Mouse (Mus musculus) limb, embryonic 12.5 days (tissue): ENCODE data around the gene Rpl41. TPM values are rescaled to one million over a fixed set of nuclear protein-coding genes. Genes with fewer than 3 reads are reported as not detected.
"Not testable (repeated sequence)": the region's sequence is repeated elsewhere in the genome, so short reads cannot be mapped to it uniquely, and the experiment has no call there.

Experiments used
- ATAC-seq: fragments of 200-750 bp; cut with Nextera tagmentation; 2 replicates; pipeline ENCODE4 v1.8.0; 2017; ENCODE audit warnings: low read depth, moderate TSS enrichment; ENCODE audit not compliant: insufficient number of reproducible peaks, insufficient read depth, low FRiP score, low TSS enrichment
- H3K27ac ChIP-seq: fragments of 300-500 bp; sonication (generic); 2 replicates; pipeline ENCODE4 v1.5.1; 2016; ENCODE audit warnings: mild to moderate bottlenecking, moderate library complexity
- H3K27me3 ChIP-seq: fragments of 300-500 bp; sonication (generic); 2 replicates; pipeline ENCODE4 v1.6.1; 2016; ENCODE audit warnings: mild to moderate bottlenecking, moderate library complexity
- H3K36me3 ChIP-seq: fragments of 300-500 bp; sonication (generic); 2 replicates; pipeline ENCODE4 v1.6.1; 2016; ENCODE audit warnings: mild to moderate bottlenecking, moderate library complexity
- H3K4me1 ChIP-seq: fragments of 300-500 bp; sonication (generic); replicated peaks from 2 replicates; pipeline ENCODE4 v1.6.1; 2016
- H3K4me2 ChIP-seq: fragments of 300-500 bp; sonication (generic); 2 replicates; pipeline ENCODE4 v1.6.1; 2016; ENCODE audit warnings: mild to moderate bottlenecking, moderate library complexity
- H3K4me3 ChIP-seq: fragments of 300-500 bp; sonication (generic); replicated peaks from 2 replicates; pipeline ENCODE4 v1.5.1; 2016; ENCODE audit warnings: mild to moderate bottlenecking
- H3K9ac ChIP-seq: fragments of 300-500 bp; sonication (generic); replicated peaks from 2 replicates; pipeline ENCODE4 v1.6.1; 2016; ENCODE audit warnings: mild to moderate bottlenecking, moderate library complexity
- H3K9me3 ChIP-seq: fragments of 300-500 bp; sonication (generic); 2 replicates; pipeline ENCODE4 v1.6.1; 2016; ENCODE audit warnings: mild to moderate bottlenecking, moderate library complexity
- WGBS: fragments of 180-500 bp; shearing (Covaris S2); methylation state at CpG from one replicate; pipeline ENCODE4 v1.1.7; 2016; 5-methylcytosine and 5-hydroxymethylcytosine counted together
- polyA plus RNA-seq: library from polyadenylated mRNA; unstranded; fragments of >200 nt; fragmentation: Nextera tagmentation; extraction: Ambion mirVana; gene quantifications from 2 replicates; pipeline ENCODE4 v1.2.1, GENCODE M21; 2016

The Rpl41 gene
- polyA plus RNA-seq, 1 experiment from 2014 or later: 3,599 TPM

DNA sequence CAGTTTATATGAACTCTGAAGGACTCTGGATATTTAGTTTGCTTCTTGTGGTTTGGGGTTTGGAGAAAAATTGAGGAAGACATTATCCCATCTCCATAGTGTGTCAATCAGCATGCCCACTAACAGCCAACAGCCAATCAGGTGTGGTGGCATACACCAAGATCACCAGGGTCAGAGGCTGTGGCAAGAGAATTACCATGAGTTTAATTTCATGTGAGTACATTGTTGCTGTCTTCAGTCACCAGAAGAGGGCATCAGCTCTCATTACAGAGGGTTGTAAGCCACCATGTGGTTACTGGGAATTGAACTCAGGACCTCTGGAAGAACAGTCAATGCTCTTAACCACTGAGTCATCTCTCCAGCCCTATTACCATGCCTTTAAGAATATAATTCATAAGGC, 7.2 kb upstream of the Rpl41 start:
- H3K4me3 ChIP-seq: no peak overlapping the region
- H3K36me3 ChIP-seq: peaks cover 48% of the 10 kb centered on the region
- H3K27me3 ChIP-seq: no peaks in the 10 kb centered on the region
- no peak for ATAC-seq
- no peaks in the 10 kb centered on the region for H3K4me1 ChIP-seq
- H3K9me3 ChIP-seq: no peaks in the 10 kb centered on the region
- no peak overlapping the region for H3K27ac ChIP-seq
- H3K9ac ChIP-seq: no peak overlapping the region
- H3K4me2 ChIP-seq: no peak overlapping the region

DNA sequence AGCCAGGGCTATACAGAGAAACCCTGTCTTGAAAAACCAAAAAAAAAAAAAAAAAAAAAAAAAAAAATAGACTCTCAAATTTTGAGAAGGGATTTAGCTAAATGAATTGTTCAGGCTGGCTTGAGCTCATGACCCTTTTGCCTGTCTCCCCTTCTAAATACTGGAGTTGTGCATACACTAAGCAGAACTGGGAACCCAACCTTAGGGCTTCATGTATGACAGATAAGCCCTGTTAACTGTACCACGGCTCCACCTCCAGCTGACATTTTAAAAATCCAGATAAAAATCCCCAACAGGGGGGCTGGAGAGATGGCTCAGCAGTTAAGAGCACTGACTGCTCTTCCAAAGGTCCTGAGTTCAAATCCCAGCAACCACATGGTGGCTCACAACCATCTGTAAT, 6.5 kb upstream of the Rpl41 start:
- not testable (repeated sequence) for ATAC-seq, H3K27me3 ChIP-seq
- 93% methylated on average over 1 of the region's 1 CpGs for WGBS

DNA sequence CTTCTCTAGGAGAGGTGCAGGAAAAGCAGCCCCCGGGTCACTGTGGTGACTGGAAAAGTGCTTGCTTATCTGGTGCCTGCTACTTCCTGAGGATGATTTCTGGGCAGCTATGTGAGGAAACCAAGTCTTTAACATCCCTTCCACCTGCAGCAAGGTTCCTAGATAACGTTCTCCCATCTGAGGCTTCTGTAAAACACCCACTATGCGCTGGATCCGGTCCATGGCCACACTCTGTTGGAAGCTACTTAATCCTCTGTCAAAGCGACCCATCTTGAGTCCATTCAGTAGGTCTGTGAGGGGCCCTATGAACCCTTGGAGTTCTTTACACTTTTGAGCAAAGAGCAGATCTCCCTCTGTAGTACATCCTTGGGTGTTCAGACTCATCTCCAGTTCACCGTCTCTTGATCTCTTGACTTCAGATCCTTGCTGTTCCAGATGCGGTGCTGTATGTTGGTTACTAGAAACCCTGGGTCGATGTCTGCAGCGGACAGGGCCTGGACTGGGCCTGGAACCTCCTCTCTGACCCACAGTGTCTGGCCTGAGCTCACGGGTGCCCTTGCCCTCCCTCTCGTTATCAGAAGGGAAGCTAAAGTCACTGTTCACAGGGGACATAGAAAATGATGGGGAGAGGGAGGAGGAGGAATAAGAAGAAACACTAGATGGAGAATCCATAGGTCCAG, 1.2 kb upstream of the Rpl41 start:
- H3K27ac ChIP-seq, ATAC-seq, H3K9me3 ChIP-seq, H3K4me2 ChIP-seq, H3K27me3 ChIP-seq, H3K4me3 ChIP-seq, H3K36me3 ChIP-seq, H3K9ac ChIP-seq: not testable (repeated sequence)
- 88% methylated on average over 11 of the region's 11 CpGs for WGBS
- H3K4me1 ChIP-seq: peaks cover 13% of the 10 kb centered on the region

More for the DNA sequence above, 6.5 kb upstream of the Rpl41 start:
- H3K9ac ChIP-seq, H3K27ac ChIP-seq, H3K9me3 ChIP-seq, H3K4me1 ChIP-seq, H3K4me3 ChIP-seq, H3K4me2 ChIP-seq: not testable (repeated sequence)
- peaks cover 41% of the 10 kb centered on the region for H3K36me3 ChIP-seq

DNA sequence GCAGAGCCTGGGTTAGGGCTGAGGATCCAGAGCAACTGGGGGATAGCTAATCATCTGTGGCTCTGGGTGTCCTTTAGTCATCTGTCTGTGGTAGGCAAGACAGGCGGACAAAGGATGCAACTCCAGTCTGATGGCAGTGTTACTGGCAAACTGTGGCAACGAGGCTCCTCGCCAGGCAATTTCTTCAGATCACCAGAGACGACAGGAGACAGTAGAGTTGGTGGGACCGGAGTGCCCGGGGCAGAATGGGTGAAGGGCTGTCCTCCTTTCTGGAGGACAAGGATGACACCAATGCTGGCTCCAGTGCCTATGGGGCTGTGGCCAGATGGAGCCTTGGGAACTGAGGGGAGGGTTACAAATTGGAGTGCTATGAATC, 565 bp upstream of the Rpl41 start:
- peak overlapping the region; percentile 35; the same call in 1 of the 2 replicates for H3K4me2 ChIP-seq
- H3K27ac ChIP-seq: not testable (repeated sequence)

DNA sequence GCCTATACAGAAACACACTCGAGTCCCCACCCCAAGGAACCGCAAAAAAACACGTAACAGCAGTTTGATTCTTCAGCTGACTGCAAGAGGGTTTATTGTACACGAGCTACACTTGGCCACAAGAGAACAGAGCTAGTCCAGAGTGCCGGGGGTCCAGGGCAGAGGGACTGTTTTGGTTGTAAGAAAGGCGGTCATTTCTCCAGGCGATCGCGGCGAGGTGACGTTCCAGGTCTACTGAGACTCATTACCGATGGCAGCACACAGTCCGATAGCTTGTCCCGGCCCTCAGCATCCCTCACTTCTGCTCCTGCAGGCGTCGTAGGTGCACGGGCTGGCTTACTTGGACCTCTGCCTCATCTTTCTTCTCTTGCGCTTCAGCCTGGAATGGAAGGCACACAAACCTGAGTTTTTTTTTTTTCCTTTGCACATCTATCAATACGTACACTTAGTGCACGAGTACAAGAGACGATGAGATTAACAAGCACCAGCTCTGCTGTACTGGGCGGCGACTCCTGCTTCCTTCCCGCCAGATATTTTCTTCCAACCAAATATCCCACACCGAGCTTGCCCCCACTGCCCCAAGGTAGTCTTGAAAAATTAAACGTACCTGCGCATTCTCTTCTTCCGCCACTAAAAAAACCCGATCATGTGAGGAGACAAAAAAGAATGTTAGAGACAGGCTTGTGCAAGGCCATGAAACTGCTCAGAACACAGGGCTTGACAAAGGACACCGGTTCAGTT, 884 bp downstream of the Rpl41 start:
- 1% methylated on average over 30 of the region's 30 CpGs for WGBS
- peak overlapping the region; percentile 83 for H3K4me2 ChIP-seq
- peaks cover 26% of the 10 kb centered on the region for H3K36me3 ChIP-seq
- H3K27me3 ChIP-seq, H3K9me3 ChIP-seq, ATAC-seq: not testable (repeated sequence)
- peaks cover 13% of the 10 kb centered on the region for H3K4me1 ChIP-seq
- peak overlapping the region; percentile 93 for H3K9ac ChIP-seq
- H3K4me3 ChIP-seq: peak overlapping the region; percentile 72
- H3K27ac ChIP-seq: peak overlapping the region; percentile 97

More for the DNA sequence above, 565 bp upstream of the Rpl41 start:
- H3K4me3 ChIP-seq, H3K9me3 ChIP-seq, H3K27me3 ChIP-seq, H3K9ac ChIP-seq, ATAC-seq: not testable (repeated sequence)
- peaks cover 13% of the 10 kb centered on the region for H3K4me1 ChIP-seq
- WGBS: 70% methylated on average over 6 of the region's 6 CpGs
- peaks cover 12% of the 10 kb centered on the region for H3K36me3 ChIP-seq

DNA sequence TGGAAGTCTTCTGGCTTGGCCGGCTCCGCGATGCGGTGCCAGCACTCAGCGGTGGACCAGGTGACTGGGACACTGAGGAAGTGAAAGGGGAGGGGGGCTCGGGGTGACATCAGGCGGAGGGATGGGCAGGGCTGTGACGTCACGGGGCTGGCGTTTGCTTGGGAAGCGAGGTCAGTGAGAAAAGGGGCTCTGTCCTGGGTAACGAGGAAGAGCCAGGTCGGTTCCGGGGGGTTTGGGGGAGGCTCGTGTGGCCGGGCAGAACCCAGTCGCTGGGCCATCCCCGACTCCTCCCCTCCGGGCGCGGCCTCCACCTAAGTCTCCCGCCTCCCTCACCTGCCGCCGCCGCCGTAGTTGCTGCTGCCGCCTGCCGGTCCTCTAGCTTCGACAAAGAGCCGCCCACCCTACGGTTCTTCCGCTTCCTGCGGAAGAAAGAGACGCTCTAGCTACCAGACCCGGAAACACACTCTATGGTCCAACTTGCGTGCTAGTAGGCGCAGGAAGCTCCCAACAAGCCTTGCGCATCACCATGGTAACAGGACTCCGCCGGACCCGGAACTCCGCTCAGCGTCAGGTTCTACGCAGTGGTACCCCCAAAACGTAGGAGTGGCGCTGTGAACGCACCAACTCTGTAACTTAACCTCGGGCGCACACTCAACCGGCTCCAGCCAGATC, 1.6 kb downstream of the Rpl41 start, which contains the start of gene Zc3h10:
Gene Zc3h10 (minus strand): TSS at position 414 of the 672 bp plus-strand sequence.
- peak within 1 kb of the TSS; percentile 93 for H3K9ac ChIP-seq

DNA sequence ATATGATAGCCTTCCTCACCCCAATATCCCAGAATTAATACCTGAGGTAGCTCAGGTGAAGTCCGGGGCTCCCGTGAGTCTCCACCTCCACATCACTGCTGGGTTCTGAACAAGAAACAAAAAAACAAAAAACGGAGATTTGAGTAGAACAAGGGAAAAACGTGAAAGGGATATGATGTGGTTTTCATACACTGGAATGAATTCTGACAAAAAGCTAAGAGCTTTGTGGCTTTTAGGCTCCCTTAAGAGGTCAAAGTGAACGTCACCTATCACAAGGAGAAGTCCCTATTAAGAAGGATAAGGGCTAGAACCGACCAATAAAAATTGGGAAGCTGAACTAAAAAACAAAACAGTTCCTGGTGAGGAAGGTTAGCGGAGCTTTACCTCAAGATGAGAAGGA, 2.3 kb downstream of the Rpl41 start:
- Histone ChIP-seq H3K4me2 (peak overlapping the region; percentile 83), H3K36me3 (peaks cover 38% of the 10 kb centered on the region), H3K27ac (peak overlapping the region; percentile 97), H3K4me3 (peak overlapping the region; percentile 72), H3K9ac (peak overlapping the region; percentile 62), H3K4me1 (peaks cover 13% of the 10 kb centered on the region), H3K27me3 (no peaks in the 10 kb centered on the region), H3K9me3 (no peaks in the 10 kb centered on the region)
- 26% methylated on average over 7 of the region's 7 CpGs for WGBS
- ATAC-seq: no peak

More for the DNA sequence above, 1.6 kb downstream of the Rpl41 start, which contains the start of gene Zc3h10:
- Histone ChIP-seq H3K4me2 (peak within 1 kb of the TSS; percentile 83), H3K4me3 (peak within 1 kb of the TSS; percentile 72), H3K36me3 (peaks cover 33% of the 10 kb centered on the region), H3K27me3 (no peaks in the 10 kb centered on the region), H3K9me3 (no peaks in the 10 kb centered on the region), H3K27ac (peak within 1 kb of the TSS; percentile 97), H3K4me1 (peaks cover 13% of the 10 kb centered on the region)
- WGBS: 1% methylated on average over 50 of the region's 50 CpGs
- peak; percentile 90 for ATAC-seq

DNA sequence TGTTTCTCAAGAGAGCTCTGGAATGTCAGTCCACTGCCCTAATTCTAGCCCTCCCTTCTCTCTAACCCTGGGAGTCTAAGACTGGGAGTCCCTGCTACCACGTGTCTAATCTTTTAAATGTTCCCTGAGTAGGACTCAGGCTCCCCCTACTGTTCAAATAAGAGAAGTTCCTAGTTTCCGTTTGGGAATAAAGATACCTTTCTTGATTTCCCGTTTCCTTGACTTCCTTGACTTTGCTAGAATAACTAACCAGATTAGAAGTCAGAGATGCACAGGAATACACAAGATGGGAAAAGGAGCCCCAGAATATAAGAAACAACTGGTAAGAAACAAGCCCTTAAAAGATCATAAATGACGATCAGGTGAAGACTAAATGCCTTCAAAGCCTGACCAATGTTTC, 2.7 kb downstream of the Rpl41 start:
- Histone ChIP-seq H3K4me3 (peak overlapping the region; percentile 72), H3K4me2 (peak overlapping the region; percentile 83), H3K9ac (peak overlapping the region; percentile 62; the same call in 1 of the 2 replicates), H3K4me1 (peaks cover 13% of the 10 kb centered on the region), H3K36me3 (peaks cover 40% of the 10 kb centered on the region), H3K27me3 (no peaks in the 10 kb centered on the region), H3K27ac (peak overlapping the region; percentile 97; the same call in 1 of the 2 replicates), H3K9me3 (no peaks in the 10 kb centered on the region)
- WGBS: 11% methylated on average over 4 of the region's 4 CpGs
- ATAC-seq: no peak

DNA sequence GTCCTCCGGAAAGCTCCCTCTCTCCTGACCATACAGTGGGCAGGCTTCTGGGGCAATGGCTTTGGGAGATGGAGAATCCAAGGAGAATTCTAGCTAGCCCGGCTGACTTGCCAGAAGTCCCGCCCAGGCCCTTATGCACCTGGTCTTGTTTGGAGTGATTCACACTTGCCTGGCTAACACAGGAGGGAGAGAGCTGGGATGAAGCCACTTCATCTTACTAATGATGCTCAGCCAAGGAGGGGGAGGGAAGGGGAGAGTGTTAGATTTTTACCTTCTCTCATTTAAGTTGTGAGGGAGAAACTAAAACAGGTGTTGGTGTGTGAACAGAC, 3.6 kb downstream of the Rpl41 start:
- H3K4me2 ChIP-seq: peak overlapping the region; percentile 83; the same call in 1 of the 2 replicates
- peaks cover 45% of the 10 kb centered on the region for H3K36me3 ChIP-seq
- no peak overlapping the region for H3K9ac ChIP-seq
- WGBS: 85% methylated on average over 3 of the region's 3 CpGs
- ATAC-seq: no peak
- H3K27ac ChIP-seq: no peak overlapping the region
- H3K4me3 ChIP-seq: no peak overlapping the region
- H3K9me3 ChIP-seq: no peaks in the 10 kb centered on the region
- peaks cover 13% of the 10 kb centered on the region for H3K4me1 ChIP-seq
- H3K27me3 ChIP-seq: no peaks in the 10 kb centered on the region

DNA sequence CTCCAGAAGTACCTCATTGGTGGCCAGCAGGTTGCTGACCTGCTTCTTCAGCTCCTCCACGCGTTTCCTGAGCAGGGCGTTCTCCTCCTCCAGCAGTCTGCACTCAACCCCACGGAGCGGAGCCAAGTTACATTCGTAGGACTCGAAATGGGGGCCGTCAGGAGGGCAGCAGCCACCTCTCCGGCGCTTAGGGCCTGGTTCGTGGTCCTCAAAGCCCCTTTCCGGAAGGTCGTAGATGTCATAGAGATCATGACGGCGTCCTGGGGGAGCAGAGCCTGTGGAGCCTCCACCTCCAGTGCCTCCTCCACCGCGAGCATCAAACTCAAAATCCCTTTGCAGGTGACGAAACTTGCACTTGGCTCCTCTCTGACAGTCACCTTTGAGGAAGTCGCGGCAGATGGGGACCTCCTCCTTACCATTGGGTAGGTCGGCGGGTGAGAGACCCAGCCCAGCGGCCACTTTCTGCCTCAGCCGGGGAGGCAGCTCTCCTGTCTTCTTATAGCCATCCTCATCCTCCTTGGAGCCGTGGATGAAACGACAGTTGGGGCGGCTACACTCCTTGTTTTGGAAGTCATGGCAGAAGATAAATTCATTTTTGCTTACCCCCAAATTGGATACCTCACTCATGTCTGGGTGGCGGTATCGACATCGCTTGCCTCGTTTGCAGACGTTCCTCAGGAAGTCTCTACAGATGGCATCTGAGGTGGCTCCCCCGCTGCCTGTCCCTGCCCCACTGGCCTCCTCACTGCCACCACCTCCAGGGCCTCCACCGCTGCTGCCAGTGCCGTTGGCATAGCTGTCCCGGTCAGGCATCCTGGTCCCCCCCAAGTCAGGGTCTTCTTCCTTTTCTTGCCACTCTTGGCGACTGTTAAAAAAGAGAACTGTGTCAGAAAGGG, 4.2 kb downstream of the Rpl41 start:
- no peak for ATAC-seq
- H3K4me1 ChIP-seq: peaks cover 13% of the 10 kb centered on the region
- peaks cover 45% of the 10 kb centered on the region for H3K36me3 ChIP-seq
- H3K4me2 ChIP-seq: no peak overlapping the region
- H3K9me3 ChIP-seq: no peaks in the 10 kb centered on the region
- no peak overlapping the region for H3K9ac ChIP-seq
- no peaks in the 10 kb centered on the region for H3K27me3 ChIP-seq
- H3K4me3 ChIP-seq: no peak overlapping the region
- H3K27ac ChIP-seq: no peak overlapping the region
- WGBS: 93% methylated on average over 37 of the region's 37 CpGs
